Mouse (Mus musculus): ENCODE data around the gene Casc1. TPM values are rescaled to one million over a fixed set of nuclear protein-coding genes. Genes with fewer than 3 reads are reported as not detected.

Gene Casc1
- polyA plus RNA-seq, 3 experiments from 2014 or later = 0.47 to 1.3 (median 0.55) TPM

- ATAC-seq = no peak
Measured at GRCm38 (mm10) chr6:145202432-145203125, 8.2 kb downstream of the Casc1 start.

- no peak for ATAC-seq
Measured at GRCm38 (mm10) chr6:145197949-145198686, 12.7 kb downstream of the Casc1 start.

GRCm38 (mm10) chr6:145193446-145193845, 17.4 kb downstream of the Casc1 start:
- peak; percentile 61 for ATAC-seq

DNA sequence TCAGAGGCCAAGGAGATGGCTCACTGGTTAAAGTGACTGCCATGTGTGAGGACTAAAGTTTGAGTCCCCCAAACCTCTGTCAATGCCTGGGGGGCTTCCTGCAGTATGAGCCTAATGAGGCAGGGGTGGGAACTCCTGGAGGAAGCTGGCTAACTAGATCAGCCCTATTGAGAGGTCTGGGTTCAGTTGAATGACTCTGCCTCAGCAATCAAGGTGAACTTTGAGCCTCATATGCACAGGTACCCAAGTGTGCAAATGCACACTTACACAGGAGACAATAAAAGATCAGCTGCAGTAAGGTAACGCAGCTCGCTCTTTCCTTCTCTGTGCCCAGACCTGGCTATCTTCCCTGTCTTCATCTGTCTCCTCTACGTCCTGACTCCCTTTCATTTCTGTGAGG, 17.8 kb downstream of the Casc1 start:
- no peak for ATAC-seq

DNA sequence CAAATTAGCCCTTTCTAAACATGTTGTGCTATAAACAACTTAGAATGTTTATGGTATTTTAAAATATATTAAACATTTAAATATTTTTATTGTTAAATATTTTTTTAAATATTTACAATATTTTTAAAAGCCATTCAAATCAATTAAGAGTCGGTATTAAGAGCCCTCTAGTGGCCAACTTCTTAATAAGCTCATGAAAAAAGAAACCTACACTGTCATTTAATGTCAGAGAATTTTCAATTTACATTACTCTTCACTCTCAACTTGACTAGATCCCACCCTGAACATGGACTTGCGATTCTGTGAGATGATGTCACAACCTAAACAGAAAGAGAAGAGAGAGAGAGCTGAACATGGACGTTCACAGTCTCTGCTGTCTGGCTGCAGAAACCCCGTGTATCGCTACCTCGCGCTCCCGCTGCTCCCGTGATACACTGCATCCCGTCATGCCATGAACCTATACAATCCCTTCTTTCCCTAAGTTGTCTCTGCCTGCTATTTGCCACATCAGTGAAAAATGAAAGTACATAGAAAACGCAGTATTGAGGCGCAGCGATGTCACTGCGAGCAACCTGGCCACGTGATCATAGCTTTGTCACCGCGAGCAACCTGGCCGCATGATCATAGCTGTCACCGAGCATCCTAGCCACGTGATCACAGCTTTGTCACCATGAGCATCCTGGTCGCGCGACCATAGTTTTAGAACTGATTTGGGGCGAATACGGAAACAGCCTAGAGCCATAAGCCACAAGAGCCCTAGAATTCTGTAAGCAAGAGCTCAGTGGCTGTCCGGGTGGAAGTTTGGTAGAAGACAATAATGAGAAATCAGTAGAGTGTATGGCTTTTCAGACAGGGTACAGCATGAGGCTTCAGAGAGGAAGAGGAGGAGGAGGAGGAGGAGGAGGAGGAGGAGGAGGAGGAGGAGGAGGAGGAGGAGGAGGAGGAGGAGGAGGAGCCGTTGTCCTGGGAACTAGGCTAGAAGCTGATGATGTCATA, 23.4 kb downstream of the Casc1 start:
- ATAC-seq = peak; percentile 89

GRCm38 (mm10) chr6:145186096-145186495, 24.7 kb downstream of the Casc1 start:
- ATAC-seq = no peak

- no peak for ATAC-seq
Measured at GRCm38 (mm10) chr6:145182044-145182443, 28.8 kb downstream of the Casc1 start.

- ATAC-seq = peak; percentile 61
Measured at GRCm38 (mm10) chr6:145179665-145180064, 31.1 kb downstream of the Casc1 start.

GRCm38 (mm10) chr6:145176474-145176873, 34.3 kb downstream of the Casc1 start:
- no peak for ATAC-seq

DNA sequence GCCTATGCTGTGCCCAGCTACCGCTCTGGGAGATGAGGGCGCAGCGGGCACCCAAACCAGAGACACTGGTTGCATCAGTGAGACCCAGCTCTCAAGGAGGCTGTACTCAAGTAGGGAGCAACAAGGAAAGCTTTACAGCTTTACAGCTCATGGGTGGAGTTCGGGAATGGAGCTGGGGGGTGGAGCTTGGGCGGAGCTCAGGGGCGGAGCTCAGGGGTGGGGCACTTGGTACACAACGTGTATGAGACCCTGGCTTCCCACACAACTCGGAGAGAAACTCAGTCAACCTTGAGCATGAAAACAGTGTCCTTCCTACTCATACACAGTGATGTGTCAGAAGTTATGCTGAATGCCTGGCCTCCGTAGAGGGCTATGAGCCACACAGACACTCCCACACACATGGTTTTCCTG, 35.2 kb downstream of the Casc1 start:
- ATAC-seq = no peak

GRCm38 (mm10) chr6:145173781-145174191, 37.0 kb downstream of the Casc1 start:
- no peak for ATAC-seq

DNA sequence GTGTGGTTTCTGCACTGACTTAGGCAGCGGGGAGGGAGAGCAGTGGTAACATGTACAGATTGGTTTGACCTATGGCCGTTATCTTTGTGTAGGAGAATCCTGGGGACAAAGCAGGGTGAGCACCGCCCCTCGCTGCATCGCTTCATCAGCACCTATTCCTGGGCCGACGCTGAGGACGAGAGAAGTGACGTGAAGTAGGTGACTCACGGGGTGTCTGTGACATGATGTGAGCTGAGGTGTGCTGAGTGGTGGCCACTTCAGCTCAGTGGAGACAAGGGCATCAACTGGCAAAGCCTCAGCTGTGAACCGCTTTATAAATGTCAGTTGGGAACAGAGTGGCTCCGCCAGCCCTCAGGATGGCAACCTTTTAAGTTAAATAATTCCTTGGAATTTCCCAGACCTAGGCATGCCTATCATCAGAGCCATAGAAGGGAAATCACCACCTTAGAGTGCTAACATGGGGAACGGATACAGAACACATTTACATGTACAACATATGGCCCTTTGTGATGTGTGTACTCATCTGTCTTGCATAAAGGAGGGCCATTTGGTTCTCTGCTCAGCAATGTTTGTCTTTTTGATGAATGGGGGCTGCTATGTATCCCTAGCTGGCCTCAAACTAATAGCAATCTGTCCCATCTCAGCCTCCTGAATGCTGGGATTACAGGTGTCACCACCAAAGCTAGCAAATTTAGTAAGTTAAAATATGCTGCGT, 38.8 kb downstream of the Casc1 start:
- no peak for ATAC-seq

DNA sequence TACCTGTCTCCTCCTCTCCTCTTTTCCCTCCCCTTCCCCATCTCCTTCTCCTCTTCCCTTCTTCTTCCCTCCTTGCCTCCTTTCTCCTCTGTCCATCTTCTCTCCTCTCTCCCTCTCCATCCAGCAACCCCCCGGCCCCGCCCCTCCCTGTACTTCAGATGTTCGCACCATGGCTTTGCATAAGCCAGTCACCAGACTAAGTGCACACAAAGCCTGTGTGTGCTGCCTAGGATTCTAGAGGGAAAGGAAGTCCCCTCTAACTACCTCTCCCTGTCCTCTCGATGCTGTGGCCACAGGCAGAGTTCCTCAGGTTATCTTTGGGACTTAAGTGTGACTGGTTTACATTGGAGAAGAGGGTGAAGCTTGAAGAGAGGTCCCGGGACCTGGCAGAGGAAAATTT, 50.2 kb downstream of the Casc1 start:
- no peak for ATAC-seq

DNA sequence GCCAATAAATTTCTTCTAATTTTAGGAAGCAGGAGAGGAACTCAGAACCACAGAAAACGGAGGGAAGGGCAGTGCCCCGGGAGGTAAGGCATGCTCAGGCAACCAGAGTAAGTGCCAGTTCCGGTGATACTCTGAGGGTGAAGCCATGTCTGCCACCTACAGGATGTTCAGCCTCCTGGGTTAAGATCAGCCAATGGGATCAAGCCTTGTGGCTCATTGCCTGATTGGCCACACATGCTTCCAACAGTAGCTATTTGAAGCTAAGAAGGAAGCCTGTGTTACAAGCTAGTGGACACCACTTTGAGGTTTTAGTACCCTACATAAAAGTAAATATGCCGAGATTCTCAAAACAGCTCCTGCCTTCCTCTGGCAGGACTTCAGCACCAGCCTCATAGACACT, 52.2 kb downstream of the Casc1 start:
- ATAC-seq = no peak

DNA sequence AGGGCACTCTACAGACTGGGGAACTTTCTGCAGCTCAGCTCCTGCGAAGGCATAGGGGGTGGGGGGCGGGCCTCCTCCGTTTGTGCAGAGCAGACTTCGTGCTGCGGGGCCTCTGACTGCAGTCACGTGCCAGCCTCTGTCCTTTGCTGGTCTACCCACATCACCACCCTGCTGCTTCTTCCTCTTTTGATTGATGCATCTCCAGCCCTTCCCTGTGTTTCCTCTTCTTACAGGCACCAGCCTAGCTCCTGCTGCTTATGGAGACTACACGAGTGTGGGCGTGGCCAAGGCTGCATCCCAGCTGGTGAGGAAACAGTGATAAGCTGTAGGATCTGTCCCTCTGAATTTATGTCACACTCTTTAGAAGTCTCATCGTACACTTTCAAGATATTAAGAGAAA, 61.8 kb downstream of the Casc1 start:
- no peak for ATAC-seq

GRCm38 (mm10) chr6:145147716-145148115, 63.1 kb downstream of the Casc1 start:
- no peak for ATAC-seq

- no peak for ATAC-seq
Measured at GRCm38 (mm10) chr6:145145173-145145572, 65.6 kb downstream of the Casc1 start.

GRCm38 (mm10) chr6:145141827-145142226, 69.0 kb downstream of the Casc1 start:
- no peak for ATAC-seq

GRCm38 (mm10) chr6:145140706-145141105, 70.1 kb downstream of the Casc1 start:
- no peak for ATAC-seq

DNA sequence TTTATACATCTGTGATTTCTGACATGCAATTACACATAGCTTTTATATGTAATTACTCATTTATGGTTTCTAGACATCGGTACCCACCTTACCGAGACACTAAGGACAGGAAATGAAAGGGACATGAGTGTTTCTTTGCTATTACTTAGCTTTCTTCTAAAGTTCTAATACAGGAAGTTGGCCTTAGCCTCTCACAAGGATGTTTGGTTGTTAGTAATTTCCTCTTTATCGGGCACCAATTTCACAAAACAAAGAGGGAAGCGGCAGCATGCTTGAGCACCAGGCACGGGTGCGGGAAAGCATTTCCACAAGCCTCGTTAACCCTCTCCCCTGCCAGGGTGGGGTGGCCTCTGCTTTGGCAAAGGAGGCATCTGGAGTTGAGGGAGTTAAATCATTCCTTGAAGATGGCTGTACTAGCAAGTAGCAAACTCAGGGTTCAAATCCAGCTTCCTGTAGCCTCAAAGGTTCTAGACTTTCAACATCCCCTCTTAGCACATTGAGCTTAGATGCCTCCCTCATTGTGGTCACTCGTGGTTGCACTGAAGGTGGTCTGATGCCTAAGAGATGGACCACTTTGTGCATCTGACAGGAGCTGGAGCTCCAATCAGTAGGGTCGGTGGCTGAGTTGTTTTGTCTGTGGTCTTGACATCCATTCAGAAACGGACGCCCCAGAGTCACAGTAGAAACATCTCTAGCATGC, 70.9 kb downstream of the Casc1 start:
- ATAC-seq = peak; percentile 72

GRCm38 (mm10) chr6:145139236-145139635, 71.6 kb downstream of the Casc1 start:
- no peak for ATAC-seq

DNA sequence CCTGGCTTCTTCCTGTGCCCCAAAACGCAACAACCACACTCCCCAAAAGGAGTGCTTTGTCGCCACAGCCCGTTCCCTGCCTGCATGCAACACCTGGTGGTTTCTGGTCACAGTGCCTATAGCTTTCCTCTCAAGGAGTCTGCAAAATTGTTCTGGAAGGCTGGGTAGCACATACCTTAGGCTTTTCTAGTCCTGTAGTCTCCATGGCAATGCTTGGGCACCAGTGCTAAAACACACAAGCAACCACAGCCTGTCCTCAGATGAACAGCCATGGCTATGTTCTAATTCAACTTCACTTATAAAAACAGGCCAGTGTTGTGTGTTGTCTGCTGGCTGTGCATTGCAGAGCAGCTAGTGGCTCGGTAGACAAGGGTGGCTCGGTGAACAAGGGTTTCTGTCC, 74.0 kb downstream of the Casc1 start:
- ATAC-seq = no peak

All from inflammation-experienced regulatory T-cells, adult 6 months (primary cell).